7 mouse cellular contexts compared by ENCODE assay signal in genomic region chr17:83218189-83218588, GRCm38 (mm10). TPM values are rescaled to one million over a fixed set of nuclear protein-coding genes. Genes with fewer than 3 reads are reported as not detected.
DNase-seq lines count a peak whose midpoint lies in the region; ATAC-seq and TF ChIP-seq lines count a peak whose summit lies in the region.

No protein-coding gene starts in this region.

- H3K9ac ChIP-seq in lung, embryonic 14.5 days, result peak overlapping the region; percentile 94
- no peak overlapping the region; the same call in 1 of the 2 replicates for H3K9ac ChIP-seq in liver, embryonic 14.5 days (replicated peaks)
- peak overlapping the region; percentile 98 for H3K9ac ChIP-seq in stomach, embryonic 16.5 days (ENCODE audit: low read length)

- WGBS in lung, embryonic 14.5 days, result 27% methylated on average over 2 of the region's 2 CpGs
- 77% methylated on average over 2 of the region's 2 CpGs for WGBS in lung, adult 2 months
- 18% methylated on average over 2 of the region's 2 CpGs for WGBS in hindbrain, embryonic 10.5 days
- 47% methylated on average over 2 of the region's 2 CpGs for WGBS in liver, embryonic 14.5 days (ENCODE audit: insufficient replicate concordance)
- 13% methylated on average over 2 of the region's 2 CpGs for WGBS in stomach, embryonic 16.5 days

- no peak for DNase-seq in lung, embryonic 14.5 days
- no peak for DNase-seq in lung, adult 2 months
- no peak for DNase-seq in hindbrain, embryonic 10.5 days (ENCODE audit: low spot score)
- no peak for DNase-seq in liver, embryonic 14.5 days (ENCODE audit: low read depth in 3 of 3, low spot score in 3 of 3)
- DNase-seq in right cerebral cortex, postnatal 36 days (ENCODE audit: low spot score in 2 of 2), result no peak
- no peak for DNase-seq in right cerebral cortex, postnatal 4 days

- no peak for TF ChIP-seq CTCF in lung, embryonic 14.5 days (IDR thresholded peaks at IDR 0.05; ENCODE audit: low read depth)
- TF ChIP-seq CTCF in lung, adult 2 months (IDR thresholded peaks at IDR 0.05; ENCODE audit: insufficient read depth, low read length), result no peak
- TF ChIP-seq CTCF in liver, embryonic 14.5 days (IDR thresholded peaks at IDR 0.05; ENCODE audit: low read depth), result no peak

- H3K27me3 ChIP-seq in lung, embryonic 14.5 days (ENCODE audit: insufficient read depth, low read length), result no peaks in the 10 kb centered on the region
- H3K27me3 ChIP-seq in hindbrain, embryonic 10.5 days (ENCODE audit: insufficient read depth, poor library complexity, severe bottlenecking), result peaks cover 59% of the 10 kb centered on the region
- H3K27me3 ChIP-seq in liver, embryonic 14.5 days (ENCODE audit: control insufficient read depth, insufficient read depth, low read length), result peaks cover 29% of the 10 kb centered on the region
- H3K27me3 ChIP-seq in stomach, embryonic 16.5 days (ENCODE audit: control insufficient read depth, insufficient read depth, low read length), result no peaks in the 10 kb centered on the region

- peaks cover 34% of the 10 kb centered on the region for H3K4me1 ChIP-seq in lung, embryonic 14.5 days (ENCODE audit: insufficient read depth)
- H3K4me1 ChIP-seq in lung, adult 2 months (ENCODE audit: control insufficient read depth, insufficient read depth, low read length), result peaks cover 5% of the 10 kb centered on the region
- peaks cover 90% of the 10 kb centered on the region for H3K4me1 ChIP-seq in hindbrain, embryonic 10.5 days (replicated peaks)
- peaks cover 0 to 14% of the 10 kb centered on the region in 2 experiments; a peak in 2 of 4 replicates for H3K4me1 ChIP-seq in liver, embryonic 14.5 days (replicated peaks; ENCODE audit: control insufficient read depth in 2 of 2, insufficient read depth in 2 of 2, low read length in 1 of 2)
- peaks cover 63% of the 10 kb centered on the region for H3K4me1 ChIP-seq in stomach, embryonic 16.5 days (ENCODE audit: control insufficient read depth, insufficient read depth, low read length)

- ATAC-seq in lung, embryonic 14.5 days (ENCODE audit: insufficient read depth), result no peak
- ATAC-seq in liver, embryonic 14.5 days (ENCODE audit: insufficient read depth), result no peak
- ATAC-seq in stomach, embryonic 16.5 days (ENCODE audit: insufficient read depth, low FRiP score), result no peak

- peak overlapping the region; percentile 78 for H3K4me3 ChIP-seq in lung, embryonic 14.5 days (ENCODE audit: low read depth, low read length)
- no peak overlapping the region for H3K4me3 ChIP-seq in lung, adult 2 months (replicated peaks; ENCODE audit: extremely low read depth, low read depth, low read length)
- peak overlapping the region; percentile 80 for H3K4me3 ChIP-seq in hindbrain, embryonic 10.5 days
- H3K4me3 ChIP-seq in liver, embryonic 14.5 days (ENCODE audit: insufficient read depth in 1 of 2, low read depth in 2 of 2, low read length in 2 of 2), result peak overlapping the region in 1 of 2 experiments; percentile 31; a peak in 2 of 4 replicates
- peak overlapping the region; percentile 84 for H3K4me3 ChIP-seq in stomach, embryonic 16.5 days (replicated peaks; ENCODE audit: low read length)

- TF ChIP-seq POLR2A in lung, adult 2 months (IDR thresholded peaks at IDR 0.05; ENCODE audit: borderline replicate concordance, extremely low read depth, low read depth, low read length), result no peak

- H3K27ac ChIP-seq in lung, embryonic 14.5 days (ENCODE audit: low read depth), result 0 out of 2 replicates have a peak overlapping the region, but pooled peaks have one; percentile 36
- peak overlapping the region; percentile 97 for H3K27ac ChIP-seq in hindbrain, embryonic 10.5 days
- H3K27ac ChIP-seq in liver, embryonic 14.5 days, result no peak overlapping the region
- peak overlapping the region; percentile 80 for H3K27ac ChIP-seq in stomach, embryonic 16.5 days (ENCODE audit: low read length)

- no peak for TF ChIP-seq EP300 in liver, embryonic 14.5 days (IDR thresholded peaks at IDR 0.05; ENCODE audit: low read depth)

- peak overlapping the region; percentile 96 for H3K4me2 ChIP-seq in lung, embryonic 14.5 days
- H3K4me2 ChIP-seq in liver, embryonic 14.5 days (ENCODE audit: low read depth), result peak overlapping the region; percentile 59
- peak overlapping the region; percentile 89 for H3K4me2 ChIP-seq in stomach, embryonic 16.5 days (ENCODE audit: low read depth, low read length)

- H3K36me3 ChIP-seq in lung, embryonic 14.5 days (ENCODE audit: insufficient read depth), result peaks cover 38% of the 10 kb centered on the region
- H3K36me3 ChIP-seq in hindbrain, embryonic 10.5 days, result peaks cover 27% of the 10 kb centered on the region
- H3K36me3 ChIP-seq in liver, embryonic 14.5 days (replicated peaks; ENCODE audit: control insufficient read depth, insufficient read depth, low read depth), result no peaks in the 10 kb centered on the region
- H3K36me3 ChIP-seq in stomach, embryonic 16.5 days (ENCODE audit: control insufficient read depth, insufficient read depth, low read length), result peaks cover 5% of the 10 kb centered on the region; the same call in 1 of the 2 replicates

- no peaks in the 10 kb centered on the region for H3K9me3 ChIP-seq in lung, embryonic 14.5 days (ENCODE audit: low read depth, low read length)
- H3K9me3 ChIP-seq in hindbrain, embryonic 10.5 days, result no peaks in the 10 kb centered on the region
- no peaks in the 10 kb centered on the region for H3K9me3 ChIP-seq in liver, embryonic 14.5 days (ENCODE audit: control insufficient read depth, low read length)
- no peaks in the 10 kb centered on the region for H3K9me3 ChIP-seq in stomach, embryonic 16.5 days (replicated peaks; ENCODE audit: control insufficient read depth, low read length)

RNA-seq across cellular contexts. Expression of gene Pkdcc, which starts 3.1 kb away (rescaled TPM):
- polyA plus RNA-seq in lung, embryonic 14.5 days (2014; fragmentation: Nextera tagmentation; extraction: Ambion mirVana), result 21.1 and 25.3 TPM in 2 replicates
- 33.9 and 35.0 TPM in 2 replicates for polyA plus RNA-seq in lung, adult 2 months (2012; rRNA removed)
- polyA plus RNA-seq in hindbrain, embryonic 10.5 days (2016; fragmentation: Nextera tagmentation; extraction: Ambion mirVana), result 9.1 and 11.4 TPM in 2 replicates
- polyA plus RNA-seq in liver, embryonic 14.5 days (2012; rRNA removed), result 14.7 and 15.3 TPM in 2 replicates
- polyA plus RNA-seq in liver, embryonic 14.5 days (2014; fragmentation: Nextera tagmentation; extraction: Ambion mirVana), result 2.3 and 2.8 TPM in 2 replicates
- 16.2 and 16.4 TPM in 2 replicates for polyA plus RNA-seq in stomach, embryonic 16.5 days (2015; fragmentation: Nextera tagmentation; extraction: Ambion mirVana)
